Mouse (Mus musculus) spleen, adult 2 months (tissue): ENCODE measurements at regions not wholly inside any gene's neighbourhood (a gene's known extent, or its start where the extent isn't known, plus 50 kb on each side); places are given as distances from the start of the nearest gene placed in this dataset.

Experiments
- CTCF ChIP-seq: fragments of 200-500 bp; IDR thresholded peaks from 2 replicates; pipeline ENCODE4 v1.5.1; 2011; ENCODE audit warnings: mild to moderate bottlenecking, inconsistent platforms; ENCODE audit not compliant: insufficient read depth, insufficient read length, insufficient replicate concordance; ENCODE audit errors: extremely low read depth
- POLR2A ChIP-seq: fragments of 200-500 bp; IDR thresholded peaks from 2 replicates; pipeline ENCODE4 v1.6.1; 2011; ENCODE audit warnings: low read depth, low read length, inconsistent platforms

DNA sequence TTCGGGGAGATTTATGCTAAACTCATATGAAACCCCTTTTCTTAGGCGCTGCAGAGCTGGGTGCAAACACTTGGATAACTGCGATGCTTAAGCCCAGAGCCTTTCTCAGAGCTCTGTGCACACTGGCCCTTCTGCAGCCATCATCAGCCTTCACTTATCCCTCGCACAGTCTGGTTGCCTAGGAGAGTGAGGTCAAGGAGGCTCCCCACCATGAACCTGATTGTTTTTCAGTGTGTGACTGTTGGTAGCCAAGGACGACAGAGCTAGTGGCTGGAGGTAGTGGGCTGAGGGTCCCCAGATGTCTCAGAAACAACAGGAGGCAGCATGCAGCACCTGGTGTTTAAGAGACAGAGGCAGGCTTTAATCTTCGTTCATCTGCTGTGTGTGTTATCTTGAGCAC, 108.6 kb upstream of the Gadl1 start:
- no peak for TF ChIP-seq CTCF
- no peak for TF ChIP-seq POLR2A
